Mouse (Mus musculus): ENCODE measurements around the gene Susd6. TPM values are rescaled to one million over a fixed set of nuclear protein-coding genes. Genes with fewer than 3 reads are reported as not detected.
"Not testable (repeated sequence)": the region's sequence is repeated elsewhere in the genome, so short reads cannot be mapped to it uniquely, and the experiment has no call there.

Susd6 gene
- total and polyA plus RNA-seq, 3 experiments, result 29.6 to 135 (median 66.6) TPM

DNA sequence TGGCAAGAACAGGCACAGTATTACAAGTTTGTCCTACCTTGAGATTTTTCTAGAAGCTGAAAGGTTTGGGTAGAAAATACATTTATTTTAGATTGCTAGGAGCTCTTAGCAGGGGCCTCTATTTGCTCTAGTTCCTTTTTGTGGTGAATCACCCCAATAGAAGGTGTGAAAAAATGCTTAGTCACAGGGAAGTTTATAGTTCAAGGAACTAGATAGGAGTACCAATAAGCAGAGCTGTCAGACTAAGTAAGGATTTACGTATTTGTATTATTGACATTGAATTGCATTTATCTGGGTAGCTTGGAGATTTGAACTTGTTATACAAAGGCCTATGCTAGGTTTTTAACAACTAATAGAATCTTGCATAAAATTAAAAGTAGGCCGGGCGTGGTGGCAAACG, 23.6 kb downstream of the Susd6 start:
- H3K36me3 ChIP-seq (replicated peaks), result peaks cover 23% of the 10 kb centered on the region

GRCm38 (mm10) chr12:80814529-80814928, 24.2 kb downstream of the Susd6 start:
- TF ChIP-seq GATA2 (IDR thresholded peaks at IDR 0.05; ENCODE audit: borderline replicate concordance, low read depth, low read length), result no peak
- no peak for TF ChIP-seq TAL1 (conservative IDR thresholded peaks at IDR 0.05; ENCODE audit: low read depth, low read length)
- no peak for TF ChIP-seq GATA1 (IDR thresholded peaks at IDR 0.05; ENCODE audit: borderline replicate concordance, low read length)
- no peak for TF ChIP-seq CTCF (IDR thresholded peaks at IDR 0.05; ENCODE audit: low read depth, low read length)
- no peak for TF ChIP-seq POLR2AphosphoS5 (IDR thresholded peaks at IDR 0.05; ENCODE audit: insufficient replicate concordance, low read depth, low read length)
- Histone ChIP-seq H3K36me3 (replicated peaks) (peaks cover 22% of the 10 kb centered on the region), H3K4me1 (ENCODE audit: insufficient read depth, low read depth, low read length) (peaks cover 92% of the 10 kb centered on the region), H3K9me3 (replicated peaks) (no peaks in the 10 kb centered on the region), H3K27me3 (ENCODE audit: insufficient read depth, low read length) (no peaks in the 10 kb centered on the region), H3K4me3 (ENCODE audit: low read depth, low read length) (no peak overlapping the region; the same call in 1 of the 2 replicates)
- DNase-seq (ENCODE audit: low spot score), result no peak
- ATAC-seq (ENCODE audit: extremely low read depth, insufficient number of reproducible peaks, low FRiP score, poor library complexity, severe bottlenecking), result no peak

More for the DNA sequence above, 23.6 kb downstream of the Susd6 start:
- ATAC-seq (ENCODE audit: extremely low read depth, insufficient number of reproducible peaks, low FRiP score, poor library complexity, severe bottlenecking) (peak; percentile 51), DNase-seq (ENCODE audit: low spot score) (peak; percentile 44)
- peak overlapping the region; percentile 36; the same call in 1 of the 2 replicates for H3K4me3 ChIP-seq (ENCODE audit: low read depth, low read length)
- no peaks in the 10 kb centered on the region for H3K9me3 ChIP-seq (replicated peaks)
- no peak for TF ChIP-seq CTCF (IDR thresholded peaks at IDR 0.05; ENCODE audit: low read depth, low read length)
- TF ChIP-seq GATA1 (IDR thresholded peaks at IDR 0.05; ENCODE audit: borderline replicate concordance, low read length), result no peak
- TF ChIP-seq TAL1 (conservative IDR thresholded peaks at IDR 0.05; ENCODE audit: low read depth, low read length), result no peak
- TF ChIP-seq GATA2 (IDR thresholded peaks at IDR 0.05; ENCODE audit: borderline replicate concordance, low read depth, low read length), result no peak
- no peak for TF ChIP-seq POLR2AphosphoS5 (IDR thresholded peaks at IDR 0.05; ENCODE audit: insufficient replicate concordance, low read depth, low read length)
- no peaks in the 10 kb centered on the region for H3K27me3 ChIP-seq (ENCODE audit: insufficient read depth, low read length)
- peaks cover 94% of the 10 kb centered on the region for H3K4me1 ChIP-seq (ENCODE audit: insufficient read depth, low read depth, low read length)

DNA sequence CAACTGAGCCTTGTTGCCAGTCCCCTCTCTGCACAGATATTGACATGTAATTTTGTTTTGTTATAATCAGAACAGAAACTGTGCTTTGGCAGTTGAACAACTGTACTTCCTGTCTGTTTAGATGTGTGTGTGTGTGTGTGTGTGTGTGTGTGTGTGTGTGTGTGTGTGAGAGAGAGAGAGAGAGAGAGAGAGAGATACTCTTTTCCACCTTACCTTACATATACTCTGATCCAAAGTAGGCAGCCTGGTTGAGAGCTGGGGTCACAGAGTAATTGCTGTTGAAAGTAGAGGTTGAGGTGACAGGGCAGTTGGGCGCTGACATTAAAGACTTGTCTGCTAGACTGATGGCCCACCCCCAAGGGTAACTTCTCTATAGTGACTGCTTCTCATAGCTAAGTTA, 25.0 kb downstream of the Susd6 start:
- Histone ChIP-seq H3K9me3 (replicated peaks) (no peaks in the 10 kb centered on the region), H3K27me3 (ENCODE audit: insufficient read depth, low read length) (no peaks in the 10 kb centered on the region), H3K4me3 (ENCODE audit: low read depth, low read length) (no peak overlapping the region; the same call in 1 of the 2 replicates), H3K4me1 (ENCODE audit: insufficient read depth, low read depth, low read length) (peaks cover 92% of the 10 kb centered on the region), H3K36me3 (replicated peaks) (peaks cover 20% of the 10 kb centered on the region)
- DNase-seq (ENCODE audit: low spot score), result no peak
- ATAC-seq (ENCODE audit: extremely low read depth, insufficient number of reproducible peaks, low FRiP score, poor library complexity, severe bottlenecking), result no peak
- TF ChIP-seq CTCF (IDR thresholded peaks at IDR 0.05; ENCODE audit: low read depth, low read length) (no peak), GATA1 (IDR thresholded peaks at IDR 0.05; ENCODE audit: borderline replicate concordance, low read length) (no peak), TAL1 (conservative IDR thresholded peaks at IDR 0.05; ENCODE audit: low read depth, low read length) (no peak), GATA2 (IDR thresholded peaks at IDR 0.05; ENCODE audit: borderline replicate concordance, low read depth, low read length) (no peak), POLR2AphosphoS5 (IDR thresholded peaks at IDR 0.05; ENCODE audit: insufficient replicate concordance, low read depth, low read length) (no peak)

- peaks cover 91% of the 10 kb centered on the region for H3K4me1 ChIP-seq (ENCODE audit: insufficient read depth, low read depth, low read length)
- TF ChIP-seq TAL1 (conservative IDR thresholded peaks at IDR 0.05; ENCODE audit: low read depth, low read length) (no peak), POLR2AphosphoS5 (IDR thresholded peaks at IDR 0.05; ENCODE audit: insufficient replicate concordance, low read depth, low read length) (no peak), GATA1 (IDR thresholded peaks at IDR 0.05; ENCODE audit: borderline replicate concordance, low read length) (no peak), GATA2 (IDR thresholded peaks at IDR 0.05; ENCODE audit: borderline replicate concordance, low read depth, low read length) (no peak), CTCF (IDR thresholded peaks at IDR 0.05; ENCODE audit: low read depth, low read length) (no peak)
- no peaks in the 10 kb centered on the region for H3K9me3 ChIP-seq (replicated peaks)
- DNase-seq (ENCODE audit: low spot score) (no peak), ATAC-seq (ENCODE audit: extremely low read depth, insufficient number of reproducible peaks, low FRiP score, poor library complexity, severe bottlenecking) (no peak)
- peaks cover 21% of the 10 kb centered on the region for H3K36me3 ChIP-seq (replicated peaks)
- H3K4me3 ChIP-seq (ENCODE audit: low read depth, low read length), result no peak overlapping the region; the same call in 1 of the 2 replicates
- H3K27me3 ChIP-seq (ENCODE audit: insufficient read depth, low read length), result no peaks in the 10 kb centered on the region
These were observed 25.6 kb downstream of the Susd6 start for GRCm38 (mm10) chr12:80815893-80816292.

DNA sequence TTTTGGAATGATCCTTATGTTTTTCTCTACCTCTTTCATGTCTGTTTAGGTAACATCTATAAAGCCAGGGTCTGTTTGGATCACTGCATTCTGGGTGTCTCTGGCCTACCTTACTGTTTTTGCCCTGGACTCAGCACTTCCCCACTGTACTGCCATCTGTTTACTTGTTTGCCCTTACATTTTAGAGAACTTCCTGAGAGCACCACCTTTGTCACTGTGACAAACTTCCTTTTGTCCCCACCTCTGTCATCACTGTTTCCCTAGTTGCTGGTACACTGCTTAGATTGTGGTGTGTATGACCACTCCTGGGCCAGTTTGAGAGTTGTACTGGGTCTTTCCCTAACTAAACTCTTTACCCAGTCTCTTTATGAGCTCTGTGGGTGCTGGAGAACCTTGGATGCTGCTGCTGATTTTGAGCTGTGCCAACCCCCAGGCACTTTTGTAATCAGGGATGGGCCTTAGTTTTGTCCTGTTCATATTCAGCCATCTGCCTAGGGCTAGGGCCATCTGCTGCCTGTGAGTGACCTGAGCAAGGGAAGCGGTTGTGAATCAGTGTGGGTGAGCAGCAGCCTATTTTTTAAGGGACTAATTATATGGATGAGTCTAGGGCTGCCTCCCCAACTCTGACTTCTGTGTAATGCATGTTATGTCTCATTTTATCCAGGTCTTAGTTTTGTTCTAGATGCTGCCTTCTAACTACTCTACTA, 26.2 kb downstream of the Susd6 start:
- no peak overlapping the region; the same call in 1 of the 2 replicates for H3K4me3 ChIP-seq (ENCODE audit: low read depth, low read length)
- ATAC-seq (ENCODE audit: extremely low read depth, insufficient number of reproducible peaks, low FRiP score, poor library complexity, severe bottlenecking) (no peak), DNase-seq (ENCODE audit: low spot score) (no peak)
- TF ChIP-seq CTCF (IDR thresholded peaks at IDR 0.05; ENCODE audit: low read depth, low read length), result no peak
- no peak for TF ChIP-seq TAL1 (conservative IDR thresholded peaks at IDR 0.05; ENCODE audit: low read depth, low read length)
- no peak for TF ChIP-seq POLR2AphosphoS5 (IDR thresholded peaks at IDR 0.05; ENCODE audit: insufficient replicate concordance, low read depth, low read length)
- TF ChIP-seq GATA2 (IDR thresholded peaks at IDR 0.05; ENCODE audit: borderline replicate concordance, low read depth, low read length), result no peak
- TF ChIP-seq GATA1 (IDR thresholded peaks at IDR 0.05; ENCODE audit: borderline replicate concordance, low read length), result no peak
- peaks cover 24% of the 10 kb centered on the region for H3K36me3 ChIP-seq (replicated peaks)
- H3K9me3 ChIP-seq (replicated peaks), result no peaks in the 10 kb centered on the region
- H3K27me3 ChIP-seq (ENCODE audit: insufficient read depth, low read length), result no peaks in the 10 kb centered on the region
- peaks cover 91% of the 10 kb centered on the region for H3K4me1 ChIP-seq (ENCODE audit: insufficient read depth, low read depth, low read length)

DNA sequence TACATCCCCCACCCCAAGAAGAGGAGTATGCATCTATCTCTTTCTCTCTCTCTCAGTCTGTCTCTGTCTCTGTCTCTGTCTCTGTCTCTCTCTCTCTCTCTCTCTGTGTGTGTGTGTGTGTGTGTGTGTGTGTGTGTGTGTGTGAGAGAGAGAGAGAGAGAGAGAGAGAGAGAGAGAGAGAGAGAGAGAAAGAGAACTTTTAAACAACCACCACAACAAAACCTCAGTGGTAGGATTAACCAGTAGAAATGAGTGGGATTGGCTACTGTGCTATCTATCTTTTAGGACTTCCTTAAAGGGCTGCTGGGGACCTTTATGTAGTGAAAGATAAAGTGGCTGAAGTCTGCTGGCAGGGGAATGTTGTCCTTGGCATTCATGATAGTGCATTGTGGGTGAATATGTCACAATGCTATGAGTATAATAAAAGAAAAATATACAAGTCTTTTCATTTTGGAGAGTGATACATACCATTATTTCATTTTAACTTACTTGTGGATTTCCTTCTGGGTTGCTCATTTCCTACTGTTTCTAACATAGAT, 27.5 kb downstream of the Susd6 start:
- no peaks in the 10 kb centered on the region for H3K9me3 ChIP-seq (replicated peaks)
- TF ChIP-seq GATA1 (IDR thresholded peaks at IDR 0.05; ENCODE audit: borderline replicate concordance, low read length) (no peak), TAL1 (conservative IDR thresholded peaks at IDR 0.05; ENCODE audit: low read depth, low read length) (peak; percentile 53), CTCF (IDR thresholded peaks at IDR 0.05; ENCODE audit: low read depth, low read length) (no peak), GATA2 (IDR thresholded peaks at IDR 0.05; ENCODE audit: borderline replicate concordance, low read depth, low read length) (no peak)
- no peaks in the 10 kb centered on the region for H3K27me3 ChIP-seq (ENCODE audit: insufficient read depth, low read length)
- peaks cover 87% of the 10 kb centered on the region for H3K4me1 ChIP-seq (ENCODE audit: insufficient read depth, low read depth, low read length)
- ATAC-seq (ENCODE audit: extremely low read depth, insufficient number of reproducible peaks, low FRiP score, poor library complexity, severe bottlenecking) (peak; percentile 75), DNase-seq (ENCODE audit: low spot score) (peak; percentile 65)
- H3K4me3 ChIP-seq (ENCODE audit: low read depth, low read length), result no peak overlapping the region; the same call in 1 of the 2 replicates
- H3K36me3 ChIP-seq (replicated peaks), result peaks cover 25% of the 10 kb centered on the region

DNA sequence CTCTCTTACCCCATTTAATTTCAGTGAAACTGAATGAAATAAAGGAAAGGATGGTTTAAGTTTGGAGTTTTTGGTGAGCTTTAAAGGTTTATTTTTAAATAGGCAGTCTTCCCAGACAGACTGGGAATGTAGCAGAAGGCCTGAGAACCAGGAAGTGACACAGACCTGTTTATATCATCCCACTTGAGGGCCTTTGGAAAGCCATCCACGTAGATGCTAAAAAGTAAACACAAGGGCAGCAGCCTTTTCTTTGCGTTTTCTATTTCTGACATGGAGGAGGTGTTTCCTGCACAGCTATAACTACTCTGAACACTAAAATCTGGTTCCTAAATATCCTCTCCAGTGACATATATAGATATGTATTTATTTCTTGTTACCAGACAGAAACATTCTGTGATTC, 28.7 kb downstream of the Susd6 start:
- H3K4me3 ChIP-seq (ENCODE audit: low read depth, low read length); H3K27me3 ChIP-seq (ENCODE audit: insufficient read depth, low read length); H3K9me3 ChIP-seq (replicated peaks); ATAC-seq (ENCODE audit: extremely low read depth, insufficient number of reproducible peaks, low FRiP score, poor library complexity, severe bottlenecking); DNase-seq (ENCODE audit: low spot score): not testable (repeated sequence)
- H3K36me3 ChIP-seq (replicated peaks), result peaks cover 32% of the 10 kb centered on the region
- peaks cover 86% of the 10 kb centered on the region for H3K4me1 ChIP-seq (ENCODE audit: insufficient read depth, low read depth, low read length)

Measured in G1E (cell line).